Mouse (Mus musculus): ENCODE measurements around the gene Adam19. TPM values are rescaled to one million over a fixed set of nuclear protein-coding genes. Genes with fewer than 3 reads are reported as not detected.
"Not testable (repeated sequence)": the region's sequence is repeated elsewhere in the genome, so short reads cannot be mapped to it uniquely, and the experiment has no call there.

Gene Adam19
- 10 to 100 TPM; 48.3 to 56.3 TPM for total RNA-seq (2021)
- long read RNA-seq, experiment 1, full-length matches to known transcripts: 6 of 25 reads
- long read RNA-seq, experiment 1, partial matches to known transcripts: 5 of 25 reads
- long read RNA-seq, experiment 1, other reads (novel, unspliced or antisense): 14 of 25 reads
- long read RNA-seq, experiment 2, full-length matches to known transcripts: 16 of 54 reads
- long read RNA-seq, experiment 2, partial matches to known transcripts: 6 of 54 reads
- long read RNA-seq, experiment 2, other reads (novel, unspliced or antisense): 32 of 54 reads

DNA sequence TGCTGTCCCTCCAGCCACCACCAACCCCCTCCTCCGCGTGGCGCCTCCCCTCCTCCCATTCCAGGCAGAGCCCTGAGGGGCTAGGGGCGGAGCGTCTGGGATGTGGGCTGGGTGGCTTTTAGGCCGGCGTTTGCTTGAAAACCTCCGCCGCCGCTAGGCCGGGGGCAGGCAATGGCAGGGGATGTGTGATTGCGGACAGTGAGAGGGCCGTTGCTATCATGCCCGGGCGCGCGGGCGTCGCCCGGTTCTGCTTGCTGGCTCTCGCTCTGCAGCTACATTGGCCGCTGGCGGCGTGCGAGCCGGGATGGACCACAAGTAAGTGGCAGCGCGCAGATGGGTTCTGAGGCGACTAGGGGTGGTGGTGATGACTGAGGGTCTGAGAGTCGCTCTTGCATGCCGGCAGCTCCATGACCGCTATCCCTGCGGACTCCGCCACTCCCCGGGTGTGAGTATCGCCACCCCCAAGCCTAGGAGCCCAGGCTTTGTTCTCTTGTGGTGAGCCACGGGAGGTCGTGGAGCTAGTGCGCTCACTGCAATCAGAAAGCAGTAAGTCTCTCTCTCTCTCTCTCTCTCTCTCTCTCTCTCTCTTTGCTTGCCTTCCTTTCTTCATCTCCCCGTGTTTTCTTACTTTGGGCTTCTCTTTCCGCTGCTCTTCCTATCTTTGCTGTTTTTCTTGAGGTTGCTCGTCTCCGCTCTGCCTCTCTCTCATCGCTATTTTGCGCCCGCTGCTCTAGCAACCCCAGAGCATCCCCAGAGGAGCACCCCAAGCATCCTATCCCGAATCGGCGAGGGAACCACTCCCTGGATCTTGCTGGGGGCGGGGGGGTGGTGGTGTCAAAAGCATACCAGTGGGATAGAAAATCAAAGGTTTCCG is at the start of gene Adam19:
Gene Adam19 (plus strand): TSS at position 97 of the 874 bp plus-strand sequence.
- peak; percentile 72 to 84 for DNase-seq (ENCODE audit: low spot score in 2 of 2)

DNA sequence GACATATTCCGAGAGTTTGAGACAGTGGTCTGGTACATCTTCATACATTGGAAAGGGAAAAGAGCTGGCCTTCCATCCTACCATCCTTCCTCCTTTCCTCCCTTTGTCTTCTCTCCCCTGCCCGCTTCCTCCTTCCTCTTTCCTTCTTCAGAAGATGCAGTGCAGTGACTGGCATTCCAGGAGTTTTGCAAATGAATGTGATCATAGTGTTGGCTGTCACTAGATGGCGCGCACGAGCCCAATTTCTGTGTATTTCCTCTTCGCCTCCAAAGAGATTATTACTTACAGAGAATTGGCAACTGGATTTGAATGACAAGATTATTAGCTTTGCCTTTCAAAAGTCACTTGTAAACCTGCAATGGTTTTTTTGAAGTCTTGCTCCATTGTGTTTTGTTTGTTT is 39.7 kb upstream of the Adam19 start:
- peak; percentile 46 to 74 for DNase-seq (ENCODE audit: low spot score in 2 of 2)

DNA sequence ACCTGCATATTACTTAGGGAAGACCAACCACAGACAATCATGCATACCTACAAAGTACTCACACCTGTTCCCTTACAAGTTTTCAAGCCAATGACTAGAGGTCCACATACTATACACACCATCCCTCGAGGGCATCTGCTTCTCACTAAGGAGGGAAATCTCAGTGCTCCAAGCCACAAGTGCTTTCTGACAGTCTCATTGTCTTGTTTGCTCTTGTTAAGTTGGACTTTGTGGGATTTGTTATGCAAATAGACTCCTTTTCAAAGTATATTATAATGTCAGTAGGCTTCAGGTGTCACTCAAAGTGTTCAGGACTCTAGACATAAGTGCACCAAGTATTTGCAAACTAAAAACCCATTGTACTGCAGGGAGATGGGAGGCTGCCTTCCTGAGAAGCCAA is 35.5 kb upstream of the Adam19 start:
- no peak for DNase-seq (ENCODE audit: low spot score in 2 of 2)

DNA sequence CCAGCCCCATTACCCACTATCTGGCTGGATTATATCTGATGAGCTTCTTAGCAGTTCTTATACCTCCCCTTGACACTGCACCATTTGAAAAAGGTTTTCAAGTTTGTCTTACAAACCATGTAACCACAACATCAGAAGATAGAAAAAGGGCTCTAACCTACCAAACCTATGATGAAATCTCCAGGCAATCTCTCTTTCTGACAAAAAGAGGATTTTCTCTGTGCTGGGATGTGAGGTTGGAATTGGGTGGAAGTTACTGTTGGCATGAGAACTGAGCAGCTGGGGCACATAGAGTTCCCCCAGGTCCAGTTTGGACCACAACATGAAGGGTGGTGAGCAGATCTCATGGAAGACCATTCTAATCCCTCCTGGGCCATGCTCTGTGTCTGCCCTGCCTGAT is 33.9 kb upstream of the Adam19 start:
- DNase-seq (ENCODE audit: low spot score in 2 of 2): no peak

DNA sequence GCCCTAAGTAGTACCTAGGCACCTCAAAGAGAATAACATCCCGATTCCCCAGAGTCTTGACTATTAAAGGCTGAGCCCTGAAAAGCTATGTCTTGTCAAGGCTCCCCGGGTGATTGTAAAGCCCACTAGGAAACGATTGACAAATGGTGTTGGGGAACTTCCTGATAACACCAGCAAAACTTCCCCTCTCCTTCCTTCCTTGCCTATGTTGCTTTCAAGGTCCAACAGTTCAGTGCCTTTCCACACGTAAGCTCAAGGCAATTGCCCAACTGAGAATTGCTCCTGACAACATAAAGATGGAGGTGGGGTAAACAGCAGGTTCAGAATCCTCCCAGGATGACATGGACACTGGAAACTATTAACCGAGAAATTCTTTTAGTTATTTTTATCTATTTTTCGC is 32.8 kb upstream of the Adam19 start:
- no peak for DNase-seq (ENCODE audit: low spot score in 2 of 2)

DNA sequence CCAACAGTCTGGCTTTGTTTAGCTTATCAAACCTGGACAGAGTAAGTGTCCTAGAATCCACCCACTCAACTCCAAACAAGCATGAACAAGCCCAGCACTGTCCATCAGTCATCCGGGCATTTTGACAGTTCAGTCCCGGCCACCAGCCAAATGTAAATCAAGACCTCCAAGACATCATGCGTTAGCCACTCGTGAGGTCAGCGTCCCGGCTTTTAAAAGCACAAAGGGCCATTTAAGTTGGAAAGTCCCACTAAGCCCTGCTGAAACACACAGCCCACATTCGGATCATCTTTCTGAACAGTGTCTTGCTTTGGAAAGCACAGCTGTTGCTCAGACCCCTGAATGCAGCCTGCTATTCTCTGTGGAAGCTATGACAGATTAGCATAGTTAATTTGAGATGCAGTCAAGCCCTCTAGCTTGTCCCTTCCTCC is 29.8 kb upstream of the Adam19 start:
- peak in 1 of 2 experiments; percentile 58 for DNase-seq (ENCODE audit: low spot score in 2 of 2)

DNA sequence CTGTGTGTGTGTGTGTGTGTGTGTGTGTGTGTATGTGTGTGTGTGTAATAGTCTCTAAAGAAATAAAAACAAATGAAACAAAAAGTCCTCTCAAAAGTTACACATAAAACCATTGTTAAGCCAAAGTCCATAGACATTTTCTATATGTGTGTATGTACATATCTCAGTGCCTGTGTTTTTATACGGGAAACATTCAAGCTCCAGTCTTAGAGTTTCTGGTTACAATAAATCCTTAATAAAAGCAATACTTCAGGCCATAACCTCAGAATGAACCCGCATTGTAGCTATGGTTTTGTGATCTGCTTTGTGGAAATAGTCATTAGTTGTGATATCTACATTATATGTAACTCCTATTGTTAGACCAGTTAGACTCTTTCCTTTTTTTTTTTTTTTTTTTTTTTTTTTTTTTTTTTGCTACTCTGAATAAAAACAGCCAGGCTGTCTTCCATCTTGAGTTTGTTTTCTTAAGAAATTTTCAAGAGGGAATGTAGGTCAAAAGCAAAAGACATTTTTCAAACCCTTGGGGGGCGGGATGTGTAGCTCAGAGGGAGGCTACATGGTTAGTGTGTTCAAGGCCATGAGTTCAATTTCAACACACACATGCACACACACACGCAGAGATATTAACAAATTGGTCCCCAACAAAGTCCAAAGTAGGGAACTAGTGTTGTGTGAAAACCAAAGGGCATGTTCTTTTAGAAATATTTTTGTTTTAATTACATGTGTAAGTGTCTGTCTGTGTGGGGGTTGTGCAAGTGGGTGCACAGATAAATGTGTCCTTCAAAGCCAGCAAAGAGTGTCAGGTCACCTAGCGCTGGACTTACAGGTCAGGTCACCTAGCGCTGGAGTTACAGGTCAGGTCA is 27.6 kb upstream of the Adam19 start:
- DNase-seq (ENCODE audit: low spot score in 2 of 2): no peak

DNA sequence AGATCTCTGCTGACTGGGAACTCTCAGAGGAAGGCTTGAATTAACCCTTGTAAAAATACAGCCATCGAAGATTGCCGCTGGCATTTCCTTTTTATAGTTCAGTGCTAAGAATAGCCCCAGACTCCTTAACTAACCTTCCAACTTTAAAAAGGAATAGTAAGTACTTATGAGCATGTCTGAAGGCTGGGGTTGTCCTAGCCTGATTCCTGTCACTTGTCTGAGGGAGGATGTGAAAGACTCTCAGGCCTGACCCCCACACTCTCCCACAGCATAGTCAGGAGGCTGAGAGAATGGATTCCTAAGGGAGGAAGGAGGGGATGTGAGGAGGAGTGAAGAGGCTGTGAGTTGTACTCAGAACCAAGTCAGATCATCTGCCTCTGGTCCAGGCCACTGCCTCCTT is 26.3 kb upstream of the Adam19 start:
- no peak for DNase-seq (ENCODE audit: low spot score in 2 of 2)

DNA sequence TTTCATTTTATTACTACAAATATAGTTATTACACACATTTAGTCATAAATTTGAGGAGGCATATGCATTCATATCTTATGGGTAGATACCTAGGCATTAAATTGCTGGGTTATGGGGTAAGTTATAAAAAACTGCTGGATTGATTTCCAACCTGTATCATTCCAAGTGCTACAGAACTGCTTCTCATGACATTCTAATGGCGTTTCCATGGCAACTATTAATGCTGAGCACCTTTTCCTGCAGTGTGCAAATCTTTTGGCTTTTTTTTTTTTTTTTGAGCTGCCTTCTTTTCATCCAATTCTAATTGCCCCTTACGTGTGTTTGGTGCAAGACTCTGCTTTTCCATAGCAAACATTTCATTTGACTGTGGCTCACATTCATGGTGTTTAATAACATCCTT is 25.8 kb upstream of the Adam19 start:
- no peak for DNase-seq (ENCODE audit: low spot score in 2 of 2)

DNA sequence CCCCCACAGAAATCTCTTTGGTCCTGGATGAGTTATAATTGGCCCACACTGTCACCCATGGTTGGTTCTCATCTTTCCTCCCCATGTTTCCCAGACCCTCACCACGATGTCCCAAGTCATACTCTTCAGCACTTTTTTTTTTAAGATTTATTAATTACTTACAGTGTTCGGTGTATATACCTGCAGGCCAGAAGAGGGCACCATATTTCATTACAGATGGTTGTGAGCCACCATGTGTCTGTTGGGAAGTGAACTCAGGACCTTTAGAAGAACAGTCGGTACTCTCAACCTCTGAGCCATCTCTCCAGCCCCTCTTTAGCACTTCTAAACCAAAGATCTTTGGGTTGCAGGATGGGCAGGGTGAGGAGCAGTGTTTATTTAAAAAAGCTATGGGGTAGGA is 24.3 kb upstream of the Adam19 start:
- DNase-seq (ENCODE audit: low spot score in 2 of 2): no peak

DNA sequence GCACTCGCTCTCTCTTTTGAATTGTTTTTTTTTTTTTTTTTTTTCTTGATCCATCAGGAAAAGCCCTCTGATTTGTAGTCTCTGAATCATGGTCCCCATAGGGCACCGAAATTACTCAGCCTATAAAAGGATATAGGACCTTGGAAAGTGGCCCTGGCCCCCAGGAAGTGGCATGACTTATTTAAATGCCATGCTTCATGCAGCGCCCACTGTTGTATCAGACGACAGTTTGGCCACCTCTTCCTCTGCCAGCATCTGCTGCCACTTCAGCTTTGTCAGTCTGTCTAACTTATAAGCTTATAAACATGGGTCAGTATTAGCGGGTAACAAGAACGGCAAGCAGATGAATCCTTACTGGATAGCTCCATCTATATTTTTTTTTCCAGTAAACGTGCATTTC is 22.8 kb upstream of the Adam19 start:
- DNase-seq (ENCODE audit: low spot score in 2 of 2): no peak

DNA sequence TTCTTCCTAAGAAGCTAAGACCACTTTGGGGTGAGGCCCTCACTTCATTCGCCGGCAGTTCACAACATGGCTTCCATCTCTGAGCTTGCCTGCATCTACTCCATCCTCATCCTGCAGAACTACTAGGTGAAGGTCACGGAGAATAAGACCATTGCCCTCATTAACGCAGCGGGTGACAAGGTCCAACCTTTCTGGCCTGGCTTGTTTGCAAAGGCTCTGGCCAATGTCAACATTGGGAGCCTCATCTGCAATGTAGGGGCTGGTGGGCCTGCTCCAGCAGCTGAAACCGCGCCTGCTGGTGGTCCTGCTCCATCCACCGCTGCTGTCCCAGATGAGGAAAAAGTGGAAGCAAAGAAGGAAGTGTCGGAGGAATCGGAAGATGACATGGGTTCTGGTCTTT is 19.4 kb upstream of the Adam19 start:
- no peak for DNase-seq (ENCODE audit: low spot score in 2 of 2)

DNA sequence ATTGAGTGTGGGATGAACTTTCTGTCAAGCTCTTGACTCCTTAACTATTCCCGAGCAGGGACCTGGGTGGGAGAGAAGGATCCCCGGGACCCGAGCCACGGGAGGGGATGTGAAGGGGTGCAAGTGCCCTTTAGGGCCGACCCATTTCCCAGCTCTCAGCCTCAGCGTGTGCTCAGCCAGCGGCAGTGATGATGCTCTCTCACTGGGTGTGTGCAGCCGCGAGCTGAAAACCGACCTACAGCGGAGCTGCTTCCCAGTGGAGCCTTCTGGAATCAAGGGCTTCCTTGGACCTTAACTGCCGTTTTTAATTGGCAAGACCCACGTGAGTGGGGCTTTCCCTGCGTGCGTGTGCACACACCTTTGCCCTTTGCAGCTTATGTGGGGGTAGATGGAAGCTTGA is 16.9 kb upstream of the Adam19 start:
- DNase-seq (ENCODE audit: low spot score in 2 of 2): no peak

DNA sequence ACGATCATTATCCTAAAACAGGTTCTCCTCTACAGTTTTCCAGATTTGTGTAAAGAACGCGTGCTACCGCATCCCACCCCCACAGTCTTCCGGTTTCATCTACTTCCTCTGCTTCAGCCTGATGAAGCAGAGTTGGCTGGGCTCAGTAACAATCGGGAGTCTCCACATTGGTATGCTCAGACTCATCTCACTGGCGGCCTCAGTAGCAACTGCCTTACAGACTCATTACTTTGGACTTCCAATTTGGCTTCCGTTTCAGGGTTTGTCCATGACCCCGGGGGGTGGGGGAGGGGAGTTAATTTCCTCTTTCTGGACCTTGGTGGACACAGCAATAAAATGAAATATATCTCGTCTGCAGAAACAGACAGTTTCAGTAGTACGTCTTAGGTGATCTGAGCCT is 16.5 kb upstream of the Adam19 start:
- peak in 1 of 2 experiments; percentile 53 for DNase-seq (ENCODE audit: low spot score in 2 of 2)

DNA sequence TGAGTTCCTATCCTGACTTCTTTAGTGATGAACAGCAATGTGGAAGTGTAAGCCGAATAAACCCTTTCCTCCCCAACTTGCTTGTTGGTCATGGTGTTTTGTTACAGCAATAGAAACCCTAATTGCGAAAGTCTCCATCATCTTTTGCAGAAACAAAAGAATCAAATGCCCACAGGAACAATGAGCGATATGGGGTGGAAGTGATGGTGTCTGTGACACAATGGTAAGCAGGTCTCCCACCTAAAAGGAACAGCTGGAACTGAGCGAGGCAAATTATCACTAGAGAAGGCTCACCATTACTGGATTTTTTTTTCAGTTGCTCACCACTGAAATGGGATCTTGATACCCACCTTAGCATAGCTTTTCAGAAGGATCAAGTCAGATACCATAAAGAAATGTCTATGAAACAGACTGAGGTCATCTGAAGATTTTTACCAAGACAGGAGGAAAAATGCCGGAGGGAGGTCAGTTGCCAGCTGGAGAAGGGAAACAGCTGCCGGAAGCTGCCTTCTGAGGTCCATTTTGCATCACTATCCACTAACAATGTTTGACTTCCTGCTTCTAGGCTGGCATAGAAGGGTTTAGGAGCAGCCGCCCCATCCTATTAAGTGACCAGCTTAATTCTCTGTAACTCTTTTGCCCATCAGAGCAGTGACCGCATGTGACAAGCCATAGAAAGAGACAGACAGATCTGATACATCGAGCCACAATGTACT is 14.8 kb upstream of the Adam19 start:
- no peak for DNase-seq (ENCODE audit: low spot score in 2 of 2)

DNA sequence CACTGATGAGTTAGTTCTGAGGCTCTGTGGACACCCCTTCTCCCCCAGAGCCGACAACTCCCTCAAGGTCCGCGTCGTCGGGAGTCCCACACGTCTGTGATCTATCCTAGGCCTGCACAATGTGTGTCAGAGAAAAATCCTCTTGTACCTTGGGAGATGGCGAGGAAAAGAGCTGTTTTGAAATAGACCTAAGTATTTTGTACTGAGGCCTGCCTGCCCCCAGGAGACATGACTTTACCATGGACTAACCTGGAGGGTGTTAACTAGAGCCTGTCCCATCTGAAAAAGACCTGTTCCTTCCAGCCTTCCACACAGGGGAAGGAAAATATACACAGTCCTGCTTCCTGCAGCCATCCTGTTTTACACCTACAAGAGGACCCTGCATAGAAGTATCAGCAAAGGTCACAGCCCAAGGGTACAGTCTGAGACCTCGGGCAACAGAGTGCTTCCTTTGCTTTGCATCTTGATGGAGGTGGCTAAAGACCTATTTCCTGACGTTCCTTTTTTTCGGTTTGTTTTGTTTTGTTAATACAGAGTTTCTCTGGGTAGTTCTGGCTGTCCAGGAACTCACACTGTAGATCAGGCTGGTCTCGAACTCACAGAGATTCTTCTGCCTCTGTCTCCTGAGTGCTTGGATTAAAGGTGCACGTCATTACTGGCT is 14.1 kb upstream of the Adam19 start:
- no peak for DNase-seq (ENCODE audit: low spot score in 2 of 2)

DNA sequence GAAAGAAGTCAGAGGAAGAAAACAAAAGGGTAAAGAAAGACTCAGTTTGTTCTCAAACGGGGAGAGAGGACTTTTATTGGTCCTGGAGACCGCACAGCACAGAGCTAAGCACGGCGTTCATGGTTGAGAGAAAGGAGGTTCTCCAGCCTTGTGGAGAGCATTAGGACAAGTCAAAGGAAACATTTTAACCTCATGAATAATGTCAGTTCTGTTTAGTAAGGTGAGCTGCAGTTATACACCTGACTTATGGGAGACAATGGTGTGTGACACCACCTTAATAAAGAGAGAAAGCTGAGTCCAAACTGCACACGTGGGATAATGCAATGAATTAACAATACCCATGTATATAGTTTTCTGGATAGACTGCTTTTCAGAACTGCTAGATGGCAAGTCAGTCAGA is 11.0 kb upstream of the Adam19 start:
- no peak for DNase-seq (ENCODE audit: low spot score in 2 of 2)

DNA sequence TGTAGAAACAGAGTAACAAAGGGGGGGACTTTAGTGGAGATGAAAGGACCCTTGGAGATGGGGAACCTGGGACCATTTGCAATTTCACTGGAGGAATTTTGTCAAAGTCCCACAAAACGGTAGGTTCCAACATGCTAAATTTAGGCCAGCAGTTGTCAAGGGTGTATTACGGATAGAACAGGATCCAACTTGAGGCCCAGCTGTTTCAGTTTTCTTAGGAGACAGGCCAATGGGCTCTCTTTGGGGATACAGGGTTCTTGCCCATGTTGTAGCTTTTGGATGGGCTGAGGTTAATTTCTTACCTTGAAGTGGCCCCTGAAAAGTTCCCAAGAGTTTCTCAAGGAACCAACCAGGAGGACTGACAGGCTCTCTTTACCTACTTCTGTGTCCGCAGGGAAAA is 8.5 kb upstream of the Adam19 start:
- DNase-seq (ENCODE audit: low spot score in 2 of 2): no peak

DNA sequence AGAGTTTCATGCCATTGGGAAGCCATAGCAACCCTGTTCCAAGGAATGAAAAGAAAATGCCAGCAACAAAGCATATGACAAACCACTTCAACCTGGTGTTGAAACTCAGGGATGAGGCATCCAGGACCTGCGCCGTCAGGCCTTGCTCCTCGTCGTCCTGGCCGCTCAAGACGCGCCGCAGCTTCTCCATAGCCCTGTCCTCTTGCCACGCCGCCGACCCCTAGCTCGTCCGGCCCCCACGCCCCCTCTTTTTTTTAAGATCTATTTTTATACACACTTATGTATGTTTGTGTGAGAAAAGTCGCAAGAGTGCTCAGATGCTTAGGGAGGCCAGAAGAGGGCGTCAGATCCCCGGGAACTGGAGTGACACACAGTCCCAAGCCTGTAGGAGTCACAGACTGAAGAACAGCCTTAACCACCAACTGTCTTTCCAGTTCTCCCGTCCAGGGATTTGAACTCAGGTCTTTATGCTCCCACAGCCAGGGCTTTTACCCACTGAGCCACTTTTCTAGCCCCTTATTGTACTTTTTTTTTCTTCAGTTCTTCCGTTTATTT is 3.6 kb upstream of the Adam19 start, which contains the start of gene Gm12166:
Gene Gm12166 (minus strand): TSS at position 217 of the 555 bp plus-strand sequence.
- DNase-seq (ENCODE audit: low spot score in 2 of 2): peak in 1 of 2 experiments; percentile 69

DNA sequence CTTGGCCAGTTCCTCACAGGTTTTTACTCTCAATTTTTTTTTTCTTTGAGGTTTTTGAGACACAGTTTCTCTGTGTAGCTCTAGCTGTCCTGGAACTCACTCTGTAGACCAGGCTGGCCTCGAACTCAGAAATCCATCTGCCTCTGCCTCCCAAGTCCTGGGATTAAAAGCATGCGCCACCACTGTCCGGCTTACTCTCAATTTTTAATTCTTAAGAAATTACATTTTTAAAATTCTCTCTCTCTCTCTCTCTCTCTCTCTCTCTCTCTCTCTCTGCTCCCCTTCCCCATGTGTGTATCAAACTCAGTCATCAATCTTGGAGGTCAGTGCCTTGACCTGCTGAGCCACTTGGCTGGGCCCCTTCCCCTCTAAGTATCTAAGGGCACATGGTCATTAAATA is 2.3 kb upstream of the Adam19 start:
- not testable (repeated sequence) for DNase-seq (ENCODE audit: low spot score in 2 of 2)

All from gastrocnemius, postnatal 4 days (tissue).